24 mouse cellular contexts compared by ENCODE assay signal in the genomic region with DNA sequence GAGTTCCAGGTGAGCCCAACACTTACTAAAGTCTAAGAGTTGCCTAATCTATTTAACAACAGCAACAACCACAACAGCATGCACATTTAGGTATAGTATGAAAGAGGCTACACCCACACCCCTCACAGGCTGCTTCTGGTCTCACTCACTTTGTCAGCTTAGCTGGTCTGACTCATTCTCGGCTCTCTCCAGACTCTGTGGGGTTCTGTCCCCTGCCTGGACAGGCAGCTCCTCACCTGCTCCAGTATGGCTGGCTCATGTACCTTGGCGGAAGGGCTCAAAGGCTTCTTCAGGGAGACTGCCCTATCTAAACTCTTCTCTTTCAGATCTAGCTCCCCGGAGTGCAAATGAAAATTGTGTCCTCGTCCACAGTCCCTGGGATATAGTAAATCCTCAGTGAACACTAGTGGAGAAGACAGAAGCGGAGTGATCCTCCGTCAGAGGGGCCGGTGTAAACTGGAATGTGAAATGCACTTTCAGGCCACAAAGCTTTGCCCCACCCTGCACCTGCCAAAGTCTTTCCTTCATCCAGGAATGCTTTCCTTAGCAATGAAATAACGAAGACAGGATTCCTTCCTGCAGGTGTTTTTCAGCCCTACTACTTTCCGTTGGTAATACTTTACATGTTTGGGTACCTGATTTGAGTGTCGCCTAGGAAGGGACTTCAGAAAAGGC. TPM values are rescaled to one million over a fixed set of nuclear protein-coding genes. Genes with fewer than 3 reads are reported as not detected.
DNase-seq lines count a peak whose midpoint lies in the region; ATAC-seq lines count a peak whose summit lies in the region.
"Had no signal": no experiment of that assay in that cellular context is flagged by ENCODE, and none has a peak within 500 bp of the region (broad histone marks: within the 10 kb centered on the region; RNA-seq: fewer than 3 reads in every experiment).

No protein-coding gene starts in this region.

- H3K36me3 ChIP-seq in kidney, embryonic 15.5 days, result no peaks in the 10 kb centered on the region
- no peaks in the 10 kb centered on the region for H3K36me3 ChIP-seq in neural tube, embryonic 11.5 days (ENCODE audit: control insufficient read depth, insufficient read depth, low read length)
- H3K36me3 ChIP-seq: embryonic facial prominence, embryonic 12.5 days; heart, embryonic 13.5 days; hindbrain, embryonic 12.5 days had no signal

- H3K9me3 ChIP-seq in kidney, embryonic 15.5 days (replicated peaks), result no peaks in the 10 kb centered on the region
- H3K9me3 ChIP-seq in neural tube, embryonic 11.5 days (ENCODE audit: control insufficient read depth, low read length), result no peaks in the 10 kb centered on the region
- H3K9me3 ChIP-seq: embryonic facial prominence, embryonic 12.5 days; heart, embryonic 13.5 days; hindbrain, embryonic 12.5 days had no signal

- H3K27me3 ChIP-seq in kidney, embryonic 15.5 days, result no peaks in the 10 kb centered on the region
- no peaks in the 10 kb centered on the region for H3K27me3 ChIP-seq in neural tube, embryonic 11.5 days (ENCODE audit: control insufficient read depth, insufficient read depth, low read length)
- H3K27me3 ChIP-seq: embryonic facial prominence, embryonic 12.5 days; Patski had no signal

- peaks cover 14% of the 10 kb centered on the region for H3K4me1 ChIP-seq in kidney, embryonic 15.5 days
- H3K4me1 ChIP-seq in neural tube, embryonic 11.5 days (ENCODE audit: control insufficient read depth, insufficient read depth, low read length), result peaks cover 14% of the 10 kb centered on the region
- H3K4me1 ChIP-seq: embryonic facial prominence, embryonic 12.5 days had no signal

- ATAC-seq in kidney, embryonic 15.5 days (replicated peaks; ENCODE audit: low FRiP score), result no peak
- ATAC-seq in neural tube, embryonic 11.5 days (ENCODE audit: insufficient read depth, low FRiP score, low TSS enrichment), result no peak
- no peak for ATAC-seq in erythroid progenitor cell, adult 5-6 weeks (replicated peaks; ENCODE audit: low FRiP score, poor library complexity, severe bottlenecking)
- ATAC-seq in megakaryocyte, adult 5-6 weeks (ENCODE audit: poor library complexity, severe bottlenecking), result no peak
- ATAC-seq: forebrain, embryonic 14.5 days; hindbrain, postnatal 0 days; Patski had no signal

- DNase-seq in kidney, adult 8-10 months, result no peak
- DNase-seq in neural tube, embryonic 11.5 days (ENCODE audit: low spot score), result no peak
- DNase-seq in neural tube, embryonic 10.5 days (ENCODE audit: extremely low spot score, low spot score), result no peak
- DNase-seq in ZHBTc4 (ENCODE audit: low read depth, low spot score), result peak; percentile 83
- DNase-seq in adrenal gland, postnatal 36 days, result no peak
- DNase-seq: adrenal gland, adult 8-10 months; cerebellum, adult 11 months; cerebellum, adult 8-10 months; cerebellum, postnatal 25 days; gastrocnemius, adult 2 months; gastrocnemius, postnatal 25 days; heart, postnatal 4 days had no signal

- H3K27ac ChIP-seq in kidney, embryonic 15.5 days, result 0 out of 2 replicates have a peak overlapping the region, but pooled peaks have one; percentile 18
- peak overlapping the region; percentile 15 for H3K27ac ChIP-seq in neural tube, embryonic 11.5 days (ENCODE audit: low read depth, low read length)
- H3K27ac ChIP-seq: embryonic facial prominence, embryonic 12.5 days; gastrocnemius, adult 2 months; heart, embryonic 13.5 days; hindbrain, embryonic 12.5 days; hindbrain, postnatal 0 days had no signal

- no peak overlapping the region for H3K9ac ChIP-seq in kidney, embryonic 15.5 days
- H3K9ac ChIP-seq in neural tube, embryonic 11.5 days (ENCODE audit: low read length), result no peak overlapping the region
- H3K9ac ChIP-seq: embryonic facial prominence, embryonic 12.5 days; heart, embryonic 13.5 days; hindbrain, embryonic 12.5 days had no signal

- no peak overlapping the region for H3K4me2 ChIP-seq in kidney, embryonic 15.5 days
- no peak overlapping the region for H3K4me2 ChIP-seq in neural tube, embryonic 11.5 days (ENCODE audit: low read depth)
- H3K4me2 ChIP-seq: embryonic facial prominence, embryonic 12.5 days; heart, embryonic 13.5 days; hindbrain, embryonic 12.5 days had no signal

- WGBS in kidney, embryonic 15.5 days, result 77% methylated on average over 10 of the region's 10 CpGs
- 62% methylated on average over 10 of the region's 10 CpGs for WGBS in neural tube, embryonic 11.5 days

- no peak overlapping the region for H3K4me3 ChIP-seq in kidney, embryonic 15.5 days (replicated peaks)
- H3K4me3 ChIP-seq in neural tube, embryonic 11.5 days (ENCODE audit: low read depth, low read length), result no peak overlapping the region
- H3K4me3 ChIP-seq: embryonic facial prominence, embryonic 12.5 days; gastrocnemius, adult 2 months; heart, embryonic 13.5 days; hindbrain, embryonic 12.5 days had no signal

RNA-seq across cellular contexts. Expression of a gene that starts 19.5 kb away (rescaled TPM):
- 42.4 TPM in 2 replicates for polyA plus RNA-seq in kidney, embryonic 15.5 days (2015; fragmentation: Nextera tagmentation; extraction: Ambion mirVana)
- 32.3 and 35.2 TPM in 2 replicates for polyA plus RNA-seq in neural tube, embryonic 11.5 days (2014; fragmentation: Nextera tagmentation; extraction: Ambion mirVana)
- total RNA-seq in erythroid progenitor cell, adult 5-6 weeks (2015; ENCODE audit: low replicate concordance), result not detected in 2 replicates
- total RNA-seq in erythroid progenitor cell, adult 5-6 weeks (2017; ENCODE audit: low replicate concordance), result not detected in 2 replicates
- not detected in 2 replicates for total RNA-seq in megakaryocyte, adult 5-6 weeks (2015)
- not detected in 2 replicates for total RNA-seq in megakaryocyte, adult 5-6 weeks (2017)
- not detected for total RNA-seq in adrenal gland, postnatal 36 days (2021)
- total RNA-seq: gastrocnemius, adult 2 months; gastrocnemius, postnatal 25 days; granulocyte monocyte progenitor cell, adult 5-6 weeks; MEL had no signal
- polyA plus RNA-seq: C2C12 had no signal
